Mouse (Mus musculus): ENCODE results near the gene Gm10300.
A peak's percentile ranks its signal among the peaks of the same experiment; 100 is the strongest.

Gm10300 gene

DNA sequence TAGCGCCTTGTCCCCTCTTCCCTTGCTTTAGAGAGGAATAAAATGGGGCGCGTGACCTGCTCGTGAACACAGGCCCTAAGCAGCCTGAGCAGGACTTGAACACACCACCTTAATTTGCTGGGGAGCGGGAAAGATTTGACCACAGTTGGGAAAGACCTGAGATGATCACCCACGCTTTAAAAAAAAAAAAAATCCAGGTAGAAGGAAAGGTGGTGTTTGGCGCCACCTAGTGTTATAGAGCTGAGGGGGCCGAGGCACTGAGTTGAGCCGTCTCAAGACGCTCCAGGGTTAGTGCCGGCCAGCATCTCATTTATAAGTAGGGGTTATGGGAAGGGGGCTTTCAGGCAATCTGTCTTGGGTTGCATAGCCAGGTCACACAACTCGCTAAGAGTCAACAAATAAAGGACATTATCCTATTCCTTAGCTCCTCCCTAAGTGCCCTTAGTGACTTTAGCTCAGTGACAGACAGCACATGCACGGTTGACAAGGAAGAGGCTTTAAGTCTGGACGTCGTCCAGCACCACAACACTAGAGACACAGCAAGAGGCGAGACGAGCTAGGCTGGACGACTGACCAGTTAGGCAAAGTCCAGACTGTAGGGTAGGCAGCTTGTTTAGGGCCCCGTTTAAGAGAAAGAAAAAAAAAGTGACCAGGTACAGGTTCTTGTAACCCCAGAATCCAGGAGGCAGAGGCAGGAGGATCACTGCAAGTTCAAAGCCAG, 5.2 kb downstream of the Gm10300 start:
- DNase-seq, result peak; percentile 82 to 86

DNA sequence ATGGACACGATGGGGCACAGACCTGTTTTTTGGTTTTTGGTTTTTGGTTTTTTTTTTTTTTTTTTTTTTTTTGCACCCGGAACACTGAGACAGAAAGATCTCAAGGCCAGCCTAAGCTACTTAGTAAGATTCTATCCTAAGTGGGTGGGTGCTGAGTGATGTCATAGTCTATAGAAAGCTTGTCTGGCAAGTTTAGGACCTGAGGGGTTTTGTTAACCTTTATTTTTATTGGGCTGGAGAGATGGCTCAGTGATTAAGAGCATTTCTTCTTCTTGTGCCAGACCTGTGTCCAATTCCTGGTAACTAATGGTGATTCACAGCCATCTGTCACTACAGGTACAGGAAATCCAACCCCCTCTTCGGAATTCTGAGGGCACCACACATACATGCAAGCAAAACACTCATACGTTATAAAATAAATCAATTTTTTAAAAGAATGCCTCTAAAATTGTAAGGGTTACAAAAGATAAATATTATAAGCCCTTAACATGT, 6.0 kb downstream of the Gm10300 start:
- no peak for DNase-seq

DNA sequence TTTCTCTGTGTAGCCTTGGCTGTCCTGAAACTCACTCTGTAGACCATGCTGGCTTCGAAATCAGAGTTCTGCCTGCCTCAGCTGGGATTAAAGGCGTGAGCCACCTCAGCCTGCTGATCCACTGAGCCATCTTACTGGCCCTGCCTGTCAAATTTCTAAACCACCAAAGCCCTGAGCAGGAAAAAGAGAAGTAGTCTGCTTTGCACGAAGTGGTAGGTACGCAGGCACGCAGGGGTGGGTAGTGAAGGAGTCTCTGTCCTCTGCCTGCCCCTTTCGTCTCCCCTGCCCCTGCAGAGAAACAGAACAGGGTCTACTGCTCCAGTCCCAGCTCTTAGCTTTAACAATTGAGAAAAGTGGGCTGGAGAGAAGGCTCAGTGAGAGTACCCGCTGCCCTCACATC, 10.6 kb downstream of the Gm10300 start:
- DNase-seq, result no peak

DNA sequence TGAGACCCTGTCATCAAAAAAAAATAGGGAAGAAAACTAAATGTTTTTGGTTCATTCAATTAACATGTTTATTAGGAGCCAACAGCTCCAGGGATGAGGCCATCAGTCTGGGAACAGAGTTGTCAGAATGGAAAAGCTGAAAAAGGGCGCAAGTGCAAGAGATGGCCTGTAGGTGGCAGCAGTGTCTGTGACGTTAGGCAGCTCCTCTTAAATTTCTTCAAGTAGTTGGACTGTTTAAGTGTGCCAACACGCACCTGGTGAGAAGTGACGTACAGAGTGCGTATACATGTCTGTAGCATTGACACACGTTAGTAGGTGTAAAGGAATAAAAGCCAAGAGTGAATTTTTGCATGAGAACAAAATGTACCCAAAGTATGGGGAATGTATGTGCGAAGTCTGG, 14.4 kb downstream of the Gm10300 start:
- peak; percentile 62 to 78 for DNase-seq

DNA sequence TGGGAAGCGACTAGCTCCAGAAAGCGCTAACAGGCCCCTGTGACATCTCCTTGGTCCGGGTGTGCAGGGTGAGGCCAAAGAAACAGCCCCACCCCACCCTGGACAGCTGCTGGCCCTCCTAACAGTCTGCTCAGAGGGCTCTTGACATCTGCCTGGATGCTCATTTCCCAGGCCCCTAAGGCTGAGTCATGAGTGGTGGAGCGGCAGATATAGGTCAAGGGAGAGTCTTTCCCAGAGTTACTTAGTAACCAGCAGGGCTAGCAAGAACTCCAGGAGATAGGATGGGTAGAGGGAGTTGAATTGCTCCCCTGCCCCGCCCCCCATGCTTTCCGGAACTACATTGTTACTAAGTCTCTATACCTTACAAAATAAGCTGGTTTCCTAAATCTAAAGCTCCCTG, 18.6 kb downstream of the Gm10300 start:
- no peak for DNase-seq

DNA sequence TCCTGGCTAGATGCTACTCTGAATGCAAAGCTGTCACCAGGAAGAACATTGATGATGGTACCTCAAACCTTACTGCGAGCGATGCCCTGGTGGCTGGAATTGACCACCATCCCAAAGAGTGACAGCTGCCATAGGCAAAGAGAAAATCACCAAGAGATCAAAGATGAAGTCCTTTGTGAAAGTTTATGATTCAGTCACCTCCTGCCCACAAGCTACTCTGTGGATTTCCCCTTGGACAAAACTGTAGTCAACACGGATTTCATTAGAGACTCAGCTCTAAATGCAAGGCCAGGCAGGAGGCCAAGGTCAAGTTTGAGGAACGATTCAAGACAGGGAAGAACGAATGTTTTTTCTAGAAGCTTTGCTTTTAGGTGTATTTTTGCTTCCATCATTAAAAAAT, 19.4 kb downstream of the Gm10300 start:
- no peak for DNase-seq

DNA sequence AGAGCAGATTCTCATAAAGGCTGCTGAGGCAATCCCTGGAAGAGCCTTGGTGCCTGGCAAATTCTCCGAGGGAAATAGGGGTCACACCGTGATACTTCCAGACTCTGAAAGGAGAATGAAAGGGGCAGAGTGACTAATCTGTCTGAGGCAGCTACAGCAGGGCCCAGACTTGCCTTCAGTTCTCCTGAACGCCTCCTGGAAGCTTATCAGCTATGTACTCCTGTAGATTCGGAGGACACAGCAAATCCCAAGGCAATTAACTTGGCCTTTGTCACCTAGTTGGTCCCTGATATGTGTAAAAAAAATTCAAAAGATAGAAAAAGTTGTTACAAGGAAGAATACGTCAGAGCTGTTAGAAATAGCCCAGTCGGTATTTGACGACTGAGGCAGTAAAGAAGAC, 20.5 kb downstream of the Gm10300 start:
- no peak for DNase-seq

DNA sequence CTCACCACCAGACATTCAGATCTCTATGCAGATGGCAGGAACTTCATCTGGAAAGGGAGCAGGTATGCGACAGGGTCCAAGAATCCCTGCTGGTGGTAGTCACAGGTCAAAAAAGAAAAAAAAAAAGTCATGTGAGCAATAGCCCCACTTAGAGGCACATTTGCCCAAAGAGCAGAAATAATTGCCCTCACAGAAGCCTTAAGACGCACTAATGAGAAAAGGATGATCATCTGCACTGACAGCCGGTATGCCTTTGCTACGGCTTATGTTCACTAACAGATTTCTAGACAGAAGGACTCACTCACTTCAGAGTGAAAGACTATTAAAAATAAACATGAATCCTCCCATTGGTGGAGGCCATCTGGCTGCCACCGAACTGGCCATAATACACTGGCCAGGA, 25.1 kb downstream of the Gm10300 start:
- DNase-seq, result no peak

DNA sequence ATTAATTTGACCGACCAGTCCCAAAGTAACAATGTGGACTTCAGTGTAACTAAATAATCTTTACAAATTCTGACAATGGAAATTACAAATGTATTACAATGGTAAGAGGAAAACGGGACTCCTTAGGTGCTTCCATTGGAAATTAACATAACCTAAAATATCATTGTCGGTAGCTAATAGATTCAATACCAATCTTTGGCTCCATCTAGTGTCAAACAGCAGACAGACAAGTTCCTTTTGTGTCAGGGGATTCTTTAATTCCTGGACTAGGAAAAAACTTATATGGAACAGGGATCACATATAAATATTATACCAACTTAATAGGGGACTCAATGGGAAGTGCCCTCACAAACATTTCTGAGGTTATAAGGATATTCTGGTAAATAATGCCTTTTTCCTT, 26.7 kb downstream of the Gm10300 start:
- no peak for DNase-seq

DNA sequence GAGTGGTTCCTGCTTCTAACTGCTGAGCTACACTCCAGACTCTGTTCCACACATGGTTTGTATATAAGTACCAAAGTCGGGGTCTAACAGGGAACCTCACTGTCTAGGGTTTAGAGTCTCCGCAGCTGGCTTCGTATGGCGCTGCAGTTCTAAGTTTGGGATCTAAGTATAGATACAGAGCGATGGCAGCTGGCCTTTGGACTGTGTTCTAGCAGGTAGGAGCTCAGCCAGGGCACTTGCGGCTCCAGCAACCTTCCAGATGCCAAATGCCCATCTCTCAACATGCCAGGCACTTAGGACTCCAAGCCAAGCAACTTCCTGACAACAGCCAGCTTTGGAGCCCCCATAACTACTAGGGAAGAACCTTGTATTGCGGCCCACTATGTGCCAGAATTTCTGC, 33.7 kb downstream of the Gm10300 start:
- no peak for DNase-seq

DNA sequence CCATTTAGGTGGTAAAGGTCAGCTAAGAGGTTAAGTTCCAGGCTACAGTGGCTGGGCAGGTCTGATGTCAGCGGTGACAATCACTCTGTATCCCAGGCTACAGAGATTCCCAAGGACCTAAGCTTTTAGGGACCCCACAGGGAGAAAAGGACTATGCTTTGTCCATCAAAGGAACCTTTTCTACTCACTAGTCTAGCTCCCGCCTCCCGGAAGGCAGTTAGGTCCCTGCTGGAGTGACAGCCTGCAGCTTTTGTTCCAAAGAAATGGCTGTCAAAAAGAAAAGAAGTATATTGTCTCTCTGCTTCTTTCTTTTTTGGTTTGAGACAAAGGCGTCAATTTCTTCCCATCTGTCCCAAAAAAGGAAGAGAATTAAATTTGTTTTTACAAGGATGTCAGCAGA, 36.7 kb downstream of the Gm10300 start:
- DNase-seq, result no peak

DNA sequence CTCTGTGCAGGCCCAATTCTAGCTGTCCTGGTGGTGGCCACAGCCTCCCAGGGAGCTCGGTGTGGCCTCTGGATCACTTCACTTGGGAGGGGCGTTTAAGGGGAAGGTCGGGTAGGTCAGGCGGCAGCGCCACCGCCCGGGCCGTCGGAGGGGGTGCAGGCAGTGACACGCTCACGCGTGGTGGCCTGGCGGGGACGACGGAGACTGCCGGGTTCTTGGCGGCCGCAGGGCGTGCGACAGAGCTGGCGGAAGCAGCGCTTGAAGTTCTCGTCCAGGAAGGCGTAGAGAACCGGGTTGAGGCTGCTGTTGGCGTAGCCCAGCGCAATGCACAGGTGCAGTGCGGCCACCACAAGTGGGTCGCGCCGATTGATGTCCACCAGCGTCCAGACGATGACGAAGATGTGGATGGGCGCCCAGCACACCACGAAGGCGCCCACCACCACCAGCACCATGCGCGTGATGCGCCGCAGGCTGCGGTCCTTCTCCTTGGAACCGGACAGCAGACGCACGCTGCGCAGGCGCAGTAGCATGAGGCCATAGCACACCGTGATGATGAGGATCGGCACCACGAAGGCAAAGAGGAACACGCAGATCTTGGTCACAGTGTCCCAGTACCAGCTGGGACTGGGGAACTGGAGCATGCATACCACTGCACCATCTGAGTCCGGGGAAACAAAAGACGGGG, 39.1 kb downstream of the Gm10300 start:
- peak; percentile 32 to 34 for DNase-seq

DNA sequence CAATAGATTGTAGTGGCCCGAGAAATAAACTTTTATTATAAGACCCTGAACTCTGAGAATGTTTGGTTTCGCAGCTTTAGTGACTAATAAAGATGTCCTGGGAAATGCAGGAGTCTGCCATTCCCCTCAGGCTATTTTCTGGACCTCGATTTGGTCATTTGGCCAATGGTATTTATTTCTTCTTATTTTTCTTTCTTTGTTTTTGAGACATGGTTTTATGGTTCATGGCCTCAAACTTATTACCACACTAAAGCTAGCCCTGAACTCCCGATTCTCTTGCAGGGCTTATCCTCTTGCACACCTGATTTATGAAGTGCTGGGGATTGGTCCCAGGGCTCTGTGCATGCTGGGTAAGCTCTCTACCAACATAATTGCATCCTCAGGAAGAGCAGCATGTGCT, 41.8 kb downstream of the Gm10300 start:
- no peak for DNase-seq

DNA sequence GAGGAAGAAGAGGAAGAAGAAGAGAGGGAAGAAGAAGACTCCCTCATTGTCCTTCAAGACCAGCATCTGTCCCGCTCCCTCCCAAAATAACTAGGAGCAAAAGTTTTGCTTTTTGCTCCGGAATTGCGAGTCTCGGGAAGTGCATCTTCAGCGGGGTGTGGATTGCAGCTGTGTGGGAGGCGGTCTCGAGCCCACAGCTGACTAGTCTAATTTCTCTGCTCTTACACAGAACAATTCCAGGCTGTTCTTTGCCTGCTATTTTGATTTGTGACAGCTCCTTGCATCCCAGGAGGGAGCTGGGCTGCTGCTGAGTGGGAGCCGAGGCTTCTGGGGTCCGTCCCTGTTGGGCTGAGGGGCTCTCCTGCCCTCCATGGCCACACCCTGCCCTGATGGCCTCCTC, 45.1 kb downstream of the Gm10300 start:
- no peak for DNase-seq

DNA sequence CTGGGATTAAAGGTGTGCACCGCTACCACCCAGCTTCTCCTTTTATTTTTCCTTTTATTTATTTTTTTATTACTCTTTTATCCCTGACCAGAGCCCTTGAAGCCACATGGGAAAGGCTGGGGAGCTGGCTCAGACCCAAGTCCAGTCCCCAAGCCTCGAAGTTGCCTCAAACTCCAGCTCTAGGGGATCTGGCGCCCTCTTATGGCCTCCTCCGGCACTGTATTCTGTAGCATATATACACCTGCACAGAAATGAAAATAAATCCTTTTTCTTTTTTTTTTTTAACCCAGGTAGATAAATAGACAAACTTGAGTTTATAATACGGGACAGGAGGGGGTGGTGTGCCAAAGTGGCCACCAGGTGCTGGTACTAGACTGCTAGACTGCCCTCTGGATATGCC, 47.2 kb downstream of the Gm10300 start:
- DNase-seq, result no peak

DNA sequence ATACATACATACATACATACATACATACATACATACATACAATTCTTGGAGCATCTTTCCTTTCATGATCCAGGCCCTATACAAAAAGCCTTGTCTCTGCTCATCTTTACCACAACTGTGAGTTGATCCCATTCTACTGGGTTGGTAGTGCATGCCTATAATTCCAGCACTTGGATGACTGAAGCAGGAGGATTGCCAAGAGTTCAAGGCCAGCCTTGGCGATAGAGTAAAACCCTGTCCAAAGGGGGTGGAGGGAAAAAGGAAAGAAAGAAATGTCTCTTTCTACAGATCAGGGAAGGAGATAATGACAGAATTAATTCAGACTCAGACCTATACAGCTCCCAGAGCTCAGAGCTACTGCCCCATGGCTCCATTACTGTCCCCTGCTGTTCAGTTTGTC, 48.7 kb downstream of the Gm10300 start:
- DNase-seq, result no peak
